8 mouse cellular contexts compared by ENCODE assay signal in genomic region chr8:84973803-84974542, GRCm38 (mm10). TPM values are rescaled to one million over a fixed set of nuclear protein-coding genes. Genes with fewer than 3 reads are reported as not detected.
DNase-seq lines count a peak whose midpoint lies in the region; ATAC-seq and TF ChIP-seq lines count a peak whose summit lies in the region.

No protein-coding gene starts in this region.

- no peak overlapping the region for H3K4me3 ChIP-seq in heart, embryonic 10.5 days
- H3K4me3 ChIP-seq in limb, embryonic 12.5 days (replicated peaks), result no peak overlapping the region
- no peak overlapping the region for H3K4me3 ChIP-seq in myocyte

- H3K9ac ChIP-seq in limb, embryonic 12.5 days (replicated peaks), result no peak overlapping the region

- no peak overlapping the region for H3K4me2 ChIP-seq in limb, embryonic 12.5 days
- peak overlapping the region; percentile 99 for H3K4me2 ChIP-seq in myocyte (ENCODE audit: low read depth)

- H3K36me3 ChIP-seq in heart, embryonic 10.5 days, result peaks cover 44% of the 10 kb centered on the region
- H3K36me3 ChIP-seq in limb, embryonic 12.5 days, result peaks cover 46% of the 10 kb centered on the region
- H3K36me3 ChIP-seq in myocyte (ENCODE audit: control insufficient read depth, insufficient read depth), result peaks cover 7% of the 10 kb centered on the region

- WGBS in heart, embryonic 10.5 days, result 75% methylated on average over 4 of the region's 4 CpGs
- WGBS in limb, embryonic 12.5 days, result 65% methylated on average over 4 of the region's 4 CpGs

- no peak for TF ChIP-seq POLR2A in myocyte (IDR thresholded peaks at IDR 0.05; ENCODE audit: insufficient read length, low read depth)

- H3K79me2 ChIP-seq in myocyte (ENCODE audit: control insufficient read depth, insufficient read depth), result peaks cover 32% of the 10 kb centered on the region

- H3ac ChIP-seq in myocyte (ENCODE audit: control insufficient read depth, insufficient read length), result no peak overlapping the region

- peaks cover 8% of the 10 kb centered on the region for H3K27me3 ChIP-seq in heart, embryonic 10.5 days (ENCODE audit: insufficient read depth, poor library complexity, severe bottlenecking)
- peaks cover 23% of the 10 kb centered on the region for H3K27me3 ChIP-seq in limb, embryonic 12.5 days
- H3K27me3 ChIP-seq in myocyte (ENCODE audit: control insufficient read depth, insufficient read depth, insufficient read length), result no peaks in the 10 kb centered on the region

- peak; percentile 97 for DNase-seq in heart, adult 11 months
- no peak for DNase-seq in heart, embryonic 10.5 days (ENCODE audit: low spot score)
- DNase-seq in B cell, adult 2 months, result peak; percentile 73 to 77
- peak; percentile 91 for DNase-seq in adrenal gland, adult 2 months

- H3K4me1 ChIP-seq in heart, embryonic 10.5 days, result peaks cover 49% of the 10 kb centered on the region
- peaks cover 46% of the 10 kb centered on the region for H3K4me1 ChIP-seq in limb, embryonic 12.5 days (replicated peaks)

- H3K27ac ChIP-seq in heart, embryonic 10.5 days, result no peak overlapping the region
- H3K27ac ChIP-seq in limb, embryonic 12.5 days, result 0 out of 2 replicates have a peak overlapping the region, but pooled peaks have one; percentile 23

- H3K9me3 ChIP-seq in heart, embryonic 10.5 days, result no peaks in the 10 kb centered on the region
- H3K9me3 ChIP-seq in limb, embryonic 12.5 days, result no peaks in the 10 kb centered on the region

- ATAC-seq in granulocyte monocyte progenitor cell, adult 5-6 weeks (replicated peaks; ENCODE audit: poor library complexity, severe bottlenecking), result peak; percentile 13; the same call in 1 of the 2 replicates
- ATAC-seq in limb, embryonic 12.5 days (ENCODE audit: insufficient number of reproducible peaks, insufficient read depth, low FRiP score, low TSS enrichment, low read depth), result no peak
- no peak for ATAC-seq in erythroid progenitor cell, adult 5-6 weeks (replicated peaks; ENCODE audit: low FRiP score, poor library complexity, severe bottlenecking)

TF ChIP-seq in myocyte, 11 proteins besides CTCF, POLR2A, EP300 and RAD21:
- no peak for TF ChIP-seq CEBPB (IDR thresholded peaks at IDR 0.05; ENCODE audit: insufficient read depth, poor library complexity, severe bottlenecking)
- TF ChIP-seq E2F4 (IDR thresholded peaks at IDR 0.05; ENCODE audit: insufficient read depth), result no peak
- no peak for TF ChIP-seq MAX (IDR thresholded peaks at IDR 0.05; ENCODE audit: low read depth)
- peak; percentile 47 for TF ChIP-seq POLR2AphosphoS2 (IDR thresholded peaks at IDR 0.05; ENCODE audit: insufficient read length, low read depth)
- TF ChIP-seq TCF3 (IDR thresholded peaks at IDR 0.05; ENCODE audit: insufficient read length, low read depth), result no peak
- TF ChIP-seq SRF (IDR thresholded peaks at IDR 0.05; ENCODE audit: control insufficient read depth, insufficient read length, low read depth), result no peak
- TF ChIP-seq MYOD1 (IDR thresholded peaks at IDR 0.05; ENCODE audit: control insufficient read depth in 1 of 3, insufficient read length in 2 of 3, low read depth in 2 of 3), result no peak

RNA-seq across cellular contexts. Expression of gene Rnaseh2a, which starts 4.4 kb away (rescaled TPM):
- polyA plus RNA-seq in heart, embryonic 10.5 days (2016; fragmentation: Nextera tagmentation; extraction: Ambion mirVana), result 104 and 119 TPM in 2 replicates
- total RNA-seq in adrenal gland, adult 2 months (2021), result 100 to 1,000 TPM in 1 of 2 experiments, 10 to 100 TPM in 1; 87.7 to 112 TPM
- polyA plus RNA-seq in adrenal gland, adult 2 months (2012; rRNA removed), result 61.7 and 76.6 TPM in 2 replicates
- total RNA-seq in granulocyte monocyte progenitor cell, adult 5-6 weeks (2014; fragmentation: Nextera tagmentation), result 116 and 172 TPM in 2 replicates
- 91.3 and 148 TPM in 2 replicates for total RNA-seq in granulocyte monocyte progenitor cell, adult 5-6 weeks (2017)
- polyA plus RNA-seq in limb, embryonic 12.5 days (2016; fragmentation: Nextera tagmentation; extraction: Ambion mirVana), result 105 and 122 TPM in 2 replicates
- 74.1 TPM for polyA plus RNA-seq in myocyte (2012; fragmentation: generic; extraction: Trizol)
- 82.6 and 141 TPM in 2 replicates for total RNA-seq in erythroid progenitor cell, adult 5-6 weeks (2015; ENCODE audit: low replicate concordance)
- 63.3 and 93.8 TPM in 2 replicates for total RNA-seq in erythroid progenitor cell, adult 5-6 weeks (2017; ENCODE audit: low replicate concordance)

RNA-seq across cellular contexts. Expression of gene Junb, which starts 4.5 kb away (rescaled TPM):
- 9.5 and 11.4 TPM in 2 replicates for polyA plus RNA-seq in heart, embryonic 10.5 days (2016; fragmentation: Nextera tagmentation; extraction: Ambion mirVana)
- total RNA-seq in adrenal gland, adult 2 months (2021), result 10 to 100 TPM; 37.0 to 90.7 TPM
- 78.9 and 91.4 TPM in 2 replicates for polyA plus RNA-seq in adrenal gland, adult 2 months (2012; rRNA removed)
- total RNA-seq in granulocyte monocyte progenitor cell, adult 5-6 weeks (2014; fragmentation: Nextera tagmentation), result 3.3 and 14.2 TPM in 2 replicates
- total RNA-seq in granulocyte monocyte progenitor cell, adult 5-6 weeks (2017), result 39.6 and 46.0 TPM in 2 replicates
- polyA plus RNA-seq in limb, embryonic 12.5 days (2016; fragmentation: Nextera tagmentation; extraction: Ambion mirVana), result 7.6 and 10.5 TPM in 2 replicates
- polyA plus RNA-seq in myocyte (2012; fragmentation: generic; extraction: Trizol), result 140 TPM
- 8.0 and 12.3 TPM in 2 replicates for total RNA-seq in erythroid progenitor cell, adult 5-6 weeks (2015; ENCODE audit: low replicate concordance)
- 10.4 and 15.1 TPM in 2 replicates for total RNA-seq in erythroid progenitor cell, adult 5-6 weeks (2017; ENCODE audit: low replicate concordance)

RNA-seq across cellular contexts. Expression of gene Prdx2, which starts 4.6 kb away (rescaled TPM):
- 810 and 835 TPM in 2 replicates for polyA plus RNA-seq in heart, embryonic 10.5 days (2016; fragmentation: Nextera tagmentation; extraction: Ambion mirVana)
- total RNA-seq in adrenal gland, adult 2 months (2021), result 100 to 1,000 TPM; 671 to 700 TPM
- 181 and 240 TPM in 2 replicates for polyA plus RNA-seq in adrenal gland, adult 2 months (2012; rRNA removed)
- 210 and 303 TPM in 2 replicates for total RNA-seq in granulocyte monocyte progenitor cell, adult 5-6 weeks (2014; fragmentation: Nextera tagmentation)
- total RNA-seq in granulocyte monocyte progenitor cell, adult 5-6 weeks (2017), result 360 and 421 TPM in 2 replicates
- polyA plus RNA-seq in limb, embryonic 12.5 days (2016; fragmentation: Nextera tagmentation; extraction: Ambion mirVana), result 1,079 and 1,120 TPM in 2 replicates
- 432 TPM for polyA plus RNA-seq in myocyte (2012; fragmentation: generic; extraction: Trizol)
- 2,168 and 2,598 TPM in 2 replicates for total RNA-seq in erythroid progenitor cell, adult 5-6 weeks (2015; ENCODE audit: low replicate concordance)
- total RNA-seq in erythroid progenitor cell, adult 5-6 weeks (2017; ENCODE audit: low replicate concordance), result 2,812 and 2,913 TPM in 2 replicates

RNA-seq across cellular contexts. Expression of gene Gm49661, which starts 4.7 kb away (rescaled TPM):
- polyA plus RNA-seq in heart, embryonic 10.5 days (2016; fragmentation: Nextera tagmentation; extraction: Ambion mirVana), result not detected in 2 replicates
- 1 to 10 TPM; 2.1 to 2.4 TPM for total RNA-seq in adrenal gland, adult 2 months (2021)
- 2.1 TPM in 1 of 2 replicates, not detected in the other for polyA plus RNA-seq in adrenal gland, adult 2 months (2012; rRNA removed)
- not detected in 2 replicates for total RNA-seq in granulocyte monocyte progenitor cell, adult 5-6 weeks (2014; fragmentation: Nextera tagmentation)
- total RNA-seq in granulocyte monocyte progenitor cell, adult 5-6 weeks (2017), result not detected in 2 replicates
- polyA plus RNA-seq in limb, embryonic 12.5 days (2016; fragmentation: Nextera tagmentation; extraction: Ambion mirVana), result not detected in 2 replicates
- not detected for polyA plus RNA-seq in myocyte (2012; fragmentation: generic; extraction: Trizol)
- total RNA-seq in erythroid progenitor cell, adult 5-6 weeks (2015; ENCODE audit: low replicate concordance), result not detected in 2 replicates
- not detected in 2 replicates for total RNA-seq in erythroid progenitor cell, adult 5-6 weeks (2017; ENCODE audit: low replicate concordance)

RNA-seq across cellular contexts. Expression of gene Hook2, which starts 16.4 kb away (rescaled TPM):
- polyA plus RNA-seq in heart, embryonic 10.5 days (2016; fragmentation: Nextera tagmentation; extraction: Ambion mirVana), result 8.4 and 14.7 TPM in 2 replicates
- total RNA-seq in adrenal gland, adult 2 months (2021), result 1 to 10 TPM; 6.1 to 6.2 TPM
- 6.5 and 6.7 TPM in 2 replicates for polyA plus RNA-seq in adrenal gland, adult 2 months (2012; rRNA removed)
- 5.2 and 6.1 TPM in 2 replicates for total RNA-seq in granulocyte monocyte progenitor cell, adult 5-6 weeks (2014; fragmentation: Nextera tagmentation)
- total RNA-seq in granulocyte monocyte progenitor cell, adult 5-6 weeks (2017), result 5.7 and 8.2 TPM in 2 replicates
- polyA plus RNA-seq in limb, embryonic 12.5 days (2016; fragmentation: Nextera tagmentation; extraction: Ambion mirVana), result 19.3 and 19.7 TPM in 2 replicates
- polyA plus RNA-seq in myocyte (2012; fragmentation: generic; extraction: Trizol), result 9.3 TPM
- 0.42 and 0.72 TPM in 2 replicates for total RNA-seq in erythroid progenitor cell, adult 5-6 weeks (2015; ENCODE audit: low replicate concordance)
- 2.6 and 4.6 TPM in 2 replicates for total RNA-seq in erythroid progenitor cell, adult 5-6 weeks (2017; ENCODE audit: low replicate concordance)
